Mouse (Mus musculus): Measurements from ENCODE around the gene Slc11a1.

- no peak for TF ChIP-seq POLR2A (IDR thresholded peaks at IDR 0.05; ENCODE audit: extremely low read depth, insufficient read depth, low read length)
- TF ChIP-seq CTCF (IDR thresholded peaks at IDR 0.05; ENCODE audit: low read depth, low read length), result no peak
Observed at GRCm38 (mm10) chr1:74375561-74375960, 566 bp downstream of the Slc11a1 start.
